Mouse (Mus musculus) myocyte (in vitro differentiated cells): ENCODE data around the gene Klk10. TPM values are rescaled to one million over a fixed set of nuclear protein-coding genes. Genes with fewer than 3 reads are reported as not detected.

Source experiments
- H3K27me3 ChIP-seq: one replicate; pipeline ENCODE4 v1.6.1; 2011; ENCODE audit not compliant: control insufficient read depth, insufficient read depth, insufficient read length
- H3K36me3 ChIP-seq: one replicate; pipeline ENCODE4 v1.6.1; 2011; ENCODE audit not compliant: control insufficient read depth, insufficient read depth
- H3K4me2 ChIP-seq: one replicate; pipeline ENCODE4 v1.6.1; 2011; ENCODE audit warnings: low read depth, control low read depth
- H3K4me3 ChIP-seq: one replicate; pipeline ENCODE4 v1.5.1; 2011; ENCODE audit warnings: mild to moderate bottlenecking, control low read depth, moderate library complexity
- H3K79me2 ChIP-seq: one replicate; pipeline ENCODE4 v1.6.1; 2011; ENCODE audit not compliant: control insufficient read depth, insufficient read depth
- H3ac ChIP-seq: one replicate; pipeline ENCODE4 v1.6.1; 2011; ENCODE audit not compliant: control insufficient read depth, insufficient read length
- CEBPB ChIP-seq: IDR thresholded peaks from 2 replicates; pipeline ENCODE4 v1.6.1; 2011; ENCODE audit warnings: mild to moderate bottlenecking, moderate library complexity; ENCODE audit not compliant: poor library complexity, insufficient read depth, severe bottlenecking
- E2F4 ChIP-seq: IDR thresholded peaks from one replicate; pipeline ENCODE4 v1.6.1; 2011; ENCODE audit warnings: mild to moderate bottlenecking, control low read depth, moderate library complexity; ENCODE audit not compliant: insufficient read depth
- MAX ChIP-seq: IDR thresholded peaks from one replicate; pipeline ENCODE4 v1.6.1; 2011; ENCODE audit warnings: low read depth, mild to moderate bottlenecking, control low read depth
- MYOD1 ChIP-seq, 3 experiments: IDR thresholded peaks; one replicate each; pipeline ENCODE4 v1.6.1; 2011; ENCODE audit warnings: control low read depth in 2 of 3, low read depth in 2 of 3, mild to moderate bottlenecking in 2 of 3, moderate library complexity in 1 of 3; ENCODE audit not compliant: insufficient read length in 2 of 3, control insufficient read depth in 1 of 3
- MYOG ChIP-seq, 3 experiments: IDR thresholded peaks; one replicate each; pipeline ENCODE4 v1.6.1; 2011; ENCODE audit warnings: control low read depth in 2 of 3, low read depth in 2 of 3, mild to moderate bottlenecking in 2 of 3; ENCODE audit not compliant: insufficient read length in 2 of 3, control insufficient read depth in 1 of 3, insufficient read depth in 1 of 3
- POLR2A ChIP-seq: IDR thresholded peaks from one replicate; pipeline ENCODE4 v1.6.1; 2011; ENCODE audit warnings: low read depth, mild to moderate bottlenecking, control low read depth, moderate library complexity; ENCODE audit not compliant: insufficient read length
- POLR2AphosphoS2 ChIP-seq: IDR thresholded peaks from one replicate; pipeline ENCODE4 v1.6.1; 2011; ENCODE audit warnings: low read depth, control low read depth; ENCODE audit not compliant: insufficient read length
- REST ChIP-seq: IDR thresholded peaks from one replicate; pipeline ENCODE4 v1.6.1; 2011; ENCODE audit warnings: mild to moderate bottlenecking, control low read depth, moderate library complexity; ENCODE audit not compliant: insufficient read depth, insufficient read length
- SRF ChIP-seq: IDR thresholded peaks from one replicate; pipeline ENCODE4 v1.6.1; 2011; ENCODE audit warnings: low read depth; ENCODE audit not compliant: control insufficient read depth, insufficient read length
- TCF12 ChIP-seq: IDR thresholded peaks from one replicate; pipeline ENCODE4 v1.6.1; 2011; ENCODE audit warnings: mild to moderate bottlenecking, control low read depth; ENCODE audit not compliant: poor library complexity, insufficient read depth, severe bottlenecking
- TCF3 ChIP-seq: IDR thresholded peaks from one replicate; pipeline ENCODE4 v1.6.1; 2011; ENCODE audit warnings: low read depth, control low read depth; ENCODE audit not compliant: insufficient read length
- USF1 ChIP-seq: IDR thresholded peaks from one replicate; pipeline ENCODE4 v1.6.1; 2011; ENCODE audit warnings: low read depth, mild to moderate bottlenecking, control low read depth, moderate library complexity
- polyA plus RNA-seq: library from polyadenylated mRNA; unstranded; fragments of >200 nt; fragmentation: generic; extraction: Trizol; gene quantifications from one replicate; pipeline ENCODE4 v1.2.1, GENCODE M21; 2012; ENCODE audit warnings: missing spikeins

Gene Klk10
- polyA plus RNA-seq, 1 experiment = 1.1 TPM

DNA sequence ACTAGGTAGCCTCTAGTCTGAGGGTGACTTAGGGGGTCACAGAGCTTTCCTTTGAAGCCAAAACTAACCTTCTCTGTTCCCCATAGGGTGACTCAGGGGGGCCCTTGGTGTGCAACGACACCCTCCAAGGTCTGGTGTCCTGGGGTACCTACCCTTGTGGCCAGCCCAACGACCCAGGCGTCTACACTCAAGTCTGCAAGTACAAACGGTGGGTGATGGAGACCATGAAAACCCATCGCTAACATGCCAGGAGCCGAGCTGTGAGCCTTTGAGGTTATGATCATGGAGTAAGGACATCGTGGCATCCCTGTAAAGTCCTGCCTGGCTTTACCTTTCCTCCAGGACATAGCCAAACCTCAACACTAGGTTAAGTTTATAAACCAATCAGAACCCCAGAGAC, 34.4 kb downstream of the Klk10 start:
- H3K4me3 ChIP-seq = no peak overlapping the region
- TF ChIP-seq POLR2AphosphoS2 (no peak), E2F4 (no peak), POLR2A (no peak), SRF (no peak), CEBPB (no peak), MYOD1 (IDR thresholded peaks at IDR 0.05; ENCODE audit: control insufficient read depth in 1 of 3, insufficient read length in 2 of 3, low read depth in 2 of 3) (no peak), TCF12 (no peak), USF1 (no peak), TCF3 (no peak), REST (no peak), MYOG (IDR thresholded peaks at IDR 0.05; ENCODE audit: control insufficient read depth in 1 of 3, insufficient read depth in 1 of 3, insufficient read length in 2 of 3, low read depth in 2 of 3) (no peak), MAX (no peak)
- no peak overlapping the region for H3ac ChIP-seq
- no peaks in the 10 kb centered on the region for H3K36me3 ChIP-seq
- no peak overlapping the region for H3K4me2 ChIP-seq
- H3K79me2 ChIP-seq = no peaks in the 10 kb centered on the region
- H3K27me3 ChIP-seq = no peaks in the 10 kb centered on the region

DNA sequence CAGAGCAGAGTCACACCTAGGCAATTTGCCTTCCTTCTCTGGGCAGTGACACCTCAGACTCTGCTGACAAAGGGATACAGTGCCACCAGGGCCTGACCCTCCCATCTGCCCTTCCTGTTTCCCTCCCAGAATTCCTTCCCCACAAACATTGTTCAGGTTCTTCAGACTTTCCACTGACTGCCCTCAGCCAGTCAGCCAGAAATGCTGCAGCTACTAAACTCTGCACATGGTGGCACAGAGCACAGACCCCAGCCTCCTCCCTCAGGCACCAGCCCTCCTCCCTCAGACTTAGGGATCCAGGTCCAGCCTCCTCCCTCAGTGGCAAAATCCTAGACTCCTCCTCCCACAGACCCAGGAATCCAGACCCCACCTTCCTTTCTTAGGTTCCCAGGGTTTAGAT, 35.9 kb downstream of the Klk10 start:
- Histone ChIP-seq H3K27me3 (no peaks in the 10 kb centered on the region), H3K4me3 (no peak overlapping the region), H3K79me2 (no peaks in the 10 kb centered on the region), H3K4me2 (no peak overlapping the region), H3K36me3 (no peaks in the 10 kb centered on the region), H3ac (no peak overlapping the region)
- TF ChIP-seq SRF (no peak), MYOG (IDR thresholded peaks at IDR 0.05; ENCODE audit: control insufficient read depth in 1 of 3, insufficient read depth in 1 of 3, insufficient read length in 2 of 3, low read depth in 2 of 3) (no peak), CEBPB (no peak), USF1 (no peak), REST (no peak), POLR2AphosphoS2 (no peak), TCF12 (no peak), MAX (no peak), POLR2A (no peak), TCF3 (no peak)

GRCm38 (mm10) chr7:43821581-43821980, 40.7 kb downstream of the Klk10 start:
- no peak overlapping the region for H3K4me2 ChIP-seq
- no peaks in the 10 kb centered on the region for H3K79me2 ChIP-seq
- no peak overlapping the region for H3K4me3 ChIP-seq
- no peak overlapping the region for H3ac ChIP-seq
- TF ChIP-seq MAX (no peak), MYOD1 (IDR thresholded peaks at IDR 0.05; ENCODE audit: control insufficient read depth in 1 of 3, insufficient read length in 2 of 3, low read depth in 2 of 3) (no peak), MYOG (IDR thresholded peaks at IDR 0.05; ENCODE audit: control insufficient read depth in 1 of 3, insufficient read depth in 1 of 3, insufficient read length in 2 of 3, low read depth in 2 of 3) (no peak), POLR2AphosphoS2 (no peak), USF1 (no peak), REST (no peak), E2F4 (no peak), TCF12 (no peak), TCF3 (no peak), POLR2A (no peak), SRF (no peak), CEBPB (no peak)
- no peaks in the 10 kb centered on the region for H3K36me3 ChIP-seq
- no peaks in the 10 kb centered on the region for H3K27me3 ChIP-seq

DNA sequence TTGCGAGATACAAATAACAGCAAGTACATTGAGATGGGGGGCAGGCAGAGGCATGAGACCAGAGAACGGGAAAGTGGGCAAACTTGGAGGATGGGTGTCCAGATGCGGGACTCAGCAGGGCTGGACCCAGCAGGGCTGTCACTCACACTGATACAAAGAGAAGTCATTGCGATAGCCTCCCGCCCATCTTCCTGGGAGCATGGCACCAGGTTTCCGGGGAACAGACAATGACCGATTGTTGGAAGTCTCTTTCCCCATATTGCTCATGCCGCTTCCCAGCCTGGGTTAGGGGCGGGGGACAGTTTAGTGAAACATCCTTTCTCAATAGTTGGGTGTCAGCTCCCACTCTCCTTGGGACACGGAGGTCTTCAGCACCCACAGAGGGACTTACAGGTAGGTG, 43.4 kb downstream of the Klk10 start, which contains the start of gene Klk6:
Gene Klk6 (plus strand): TSS at position 301 of the 400 bp plus-strand sequence.
- Histone ChIP-seq H3K4me2 (no peak within 1 kb of the TSS), H3K27me3 (peaks cover 4% of the 10 kb centered on the region), H3K79me2 (no peaks in the 10 kb centered on the region), H3K36me3 (no peaks in the 10 kb centered on the region), H3K4me3 (no peak within 1 kb of the TSS), H3ac (no peak within 1 kb of the TSS)
- TF ChIP-seq REST (no peak), TCF3 (no peak), SRF (no peak), POLR2A (no peak), TCF12 (no peak), MYOG (IDR thresholded peaks at IDR 0.05; ENCODE audit: control insufficient read depth in 1 of 3, insufficient read depth in 1 of 3, insufficient read length in 2 of 3, low read depth in 2 of 3) (no peak)

GRCm38 (mm10) chr7:43826056-43826455, 45.2 kb downstream of the Klk10 start:
- H3K36me3 ChIP-seq = no peaks in the 10 kb centered on the region

More at GRCm38 (mm10) chr7:43826056-43826455, 45.2 kb downstream of the Klk10 start:
- peaks cover 4% of the 10 kb centered on the region for H3K27me3 ChIP-seq
- no peak overlapping the region for H3K4me2 ChIP-seq
- no peak for TF ChIP-seq SRF
- TF ChIP-seq POLR2AphosphoS2 = no peak
- no peak for TF ChIP-seq MYOG (IDR thresholded peaks at IDR 0.05; ENCODE audit: control insufficient read depth in 1 of 3, insufficient read depth in 1 of 3, insufficient read length in 2 of 3, low read depth in 2 of 3)
- no peak for TF ChIP-seq USF1
- TF ChIP-seq REST = no peak
- TF ChIP-seq TCF12 = no peak
- TF ChIP-seq POLR2A = no peak
- TF ChIP-seq TCF3 = no peak
- TF ChIP-seq MYOD1 (IDR thresholded peaks at IDR 0.05; ENCODE audit: control insufficient read depth in 1 of 3, insufficient read length in 2 of 3, low read depth in 2 of 3) = no peak
- TF ChIP-seq MAX = no peak
- no peak for TF ChIP-seq E2F4
- H3ac ChIP-seq = no peak overlapping the region
- H3K4me3 ChIP-seq = no peak overlapping the region
- H3K79me2 ChIP-seq = no peaks in the 10 kb centered on the region
